Mouse (Mus musculus): ENCODE data around the gene Hspa5.
"Not testable (repeated sequence)": the region's sequence is repeated elsewhere in the genome, so short reads cannot be mapped to it uniquely, and the experiment has no call there.

The Hspa5 gene

DNA sequence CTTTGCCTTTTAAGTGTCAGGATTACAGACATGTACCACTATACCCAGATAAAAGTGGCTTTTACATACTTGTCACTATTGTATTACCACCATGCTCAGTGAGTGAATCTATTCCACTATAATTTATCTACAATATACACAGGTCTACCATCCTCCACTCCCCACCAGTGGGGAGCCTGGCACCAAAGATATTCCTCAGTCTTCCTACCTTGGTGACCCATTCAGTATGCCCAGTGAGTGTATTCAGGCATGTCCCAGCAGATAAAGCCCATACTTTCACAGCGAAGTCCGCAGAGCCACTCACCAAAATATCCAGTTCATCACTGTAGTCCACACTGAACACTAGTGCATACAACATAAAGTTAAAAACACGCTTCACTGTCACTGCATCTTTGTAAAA lies 39.0 kb downstream of the Hspa5 start:
- DNase-seq, result no peak

DNA sequence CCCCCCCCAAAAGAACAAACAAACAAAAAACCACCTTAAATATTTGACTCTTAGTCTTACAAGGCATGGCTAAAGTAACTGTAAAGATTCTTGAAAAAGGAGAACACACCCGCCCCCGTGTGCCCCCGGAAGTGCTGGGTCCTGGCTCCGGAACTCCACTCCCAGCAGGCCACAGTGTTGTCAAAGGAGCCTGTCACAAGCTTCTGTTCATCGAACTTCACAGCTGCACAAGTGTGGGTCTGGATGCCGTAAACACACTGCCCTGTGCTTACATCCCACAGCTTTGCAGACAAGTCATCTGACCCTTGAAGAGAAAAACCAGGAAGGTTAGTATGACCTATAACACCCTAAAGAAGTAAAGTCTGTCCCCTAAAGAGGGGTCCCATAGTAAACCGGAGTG lies 40.9 kb downstream of the Hspa5 start:
- no peak for DNase-seq

DNA sequence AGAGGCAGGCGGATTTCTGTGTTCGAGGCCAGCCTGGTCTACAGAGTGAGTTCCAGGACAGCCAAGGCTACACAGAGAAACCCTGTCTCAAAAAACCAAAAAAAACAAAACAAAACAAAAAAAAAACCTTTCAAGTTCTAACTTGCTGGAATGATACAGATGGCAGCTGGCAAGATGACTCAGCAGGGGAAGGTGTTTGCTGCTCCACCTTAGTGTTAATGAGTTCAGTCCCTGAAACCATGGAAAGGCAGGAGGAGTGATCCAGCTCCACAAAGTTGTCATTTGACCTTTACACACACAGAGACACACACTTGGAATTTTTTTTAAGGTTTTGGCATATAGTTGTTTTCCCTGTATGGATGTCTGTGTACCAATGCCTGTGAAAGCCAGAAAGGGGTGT lies 44.1 kb downstream of the Hspa5 start:
- not testable (repeated sequence) for DNase-seq

DNA sequence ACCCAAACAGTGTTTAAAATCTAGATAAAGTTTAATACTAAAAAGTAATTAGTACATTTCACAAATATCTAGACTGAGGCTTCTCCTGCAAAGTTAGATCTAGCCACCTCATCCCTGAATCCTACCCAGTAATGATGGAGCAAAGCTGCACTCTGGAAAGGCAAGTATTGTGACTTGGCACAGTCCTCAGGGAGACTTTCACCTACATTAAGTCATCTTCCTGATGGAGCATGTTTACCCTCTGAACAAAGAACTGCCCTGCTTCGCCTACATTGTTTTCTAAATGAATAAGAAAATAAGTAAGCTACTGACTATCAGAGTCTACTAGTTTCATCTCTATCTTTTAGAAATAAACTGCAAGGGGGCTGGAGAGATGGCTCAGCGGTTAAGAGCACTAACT lies 46.7 kb downstream of the Hspa5 start:
- DNase-seq, result no peak

DNA sequence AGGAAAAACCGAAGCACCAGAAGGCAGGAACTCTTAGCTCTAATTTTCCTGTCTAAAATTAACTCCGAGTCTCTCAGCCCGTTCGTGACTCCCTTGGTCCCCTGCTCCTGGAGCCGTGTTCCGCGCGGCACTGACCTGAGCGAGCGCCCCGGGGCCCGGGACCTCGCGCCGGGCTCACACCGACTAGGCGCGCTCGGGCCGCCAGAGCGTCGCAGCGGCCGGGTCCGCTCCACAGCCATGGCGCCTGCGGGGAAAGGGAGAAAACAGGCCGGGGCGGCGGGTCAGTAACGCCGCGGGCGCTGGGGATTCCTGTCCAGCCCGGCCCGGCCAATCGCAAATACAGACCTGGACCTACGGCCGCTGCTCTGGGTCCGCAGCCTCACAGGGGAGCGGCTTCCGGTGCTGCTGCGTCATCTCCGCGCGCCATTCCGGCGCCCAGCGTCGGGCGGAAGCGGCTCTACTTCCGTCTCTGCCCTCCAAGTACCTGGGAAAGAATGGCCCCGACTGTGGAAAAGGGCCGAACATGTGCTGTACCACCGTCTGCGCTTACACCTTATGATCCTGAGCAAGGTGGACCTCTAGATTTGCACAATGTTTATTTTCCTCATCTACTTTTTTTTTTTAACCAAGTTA lies 54.2 kb downstream of the Hspa5 start, which contains the start of gene Fbxw2:
Fbxw2 (minus strand) TSS at position 485 of the 633 bp plus-strand sequence.
- DNase-seq, result peak; percentile 92

DNA sequence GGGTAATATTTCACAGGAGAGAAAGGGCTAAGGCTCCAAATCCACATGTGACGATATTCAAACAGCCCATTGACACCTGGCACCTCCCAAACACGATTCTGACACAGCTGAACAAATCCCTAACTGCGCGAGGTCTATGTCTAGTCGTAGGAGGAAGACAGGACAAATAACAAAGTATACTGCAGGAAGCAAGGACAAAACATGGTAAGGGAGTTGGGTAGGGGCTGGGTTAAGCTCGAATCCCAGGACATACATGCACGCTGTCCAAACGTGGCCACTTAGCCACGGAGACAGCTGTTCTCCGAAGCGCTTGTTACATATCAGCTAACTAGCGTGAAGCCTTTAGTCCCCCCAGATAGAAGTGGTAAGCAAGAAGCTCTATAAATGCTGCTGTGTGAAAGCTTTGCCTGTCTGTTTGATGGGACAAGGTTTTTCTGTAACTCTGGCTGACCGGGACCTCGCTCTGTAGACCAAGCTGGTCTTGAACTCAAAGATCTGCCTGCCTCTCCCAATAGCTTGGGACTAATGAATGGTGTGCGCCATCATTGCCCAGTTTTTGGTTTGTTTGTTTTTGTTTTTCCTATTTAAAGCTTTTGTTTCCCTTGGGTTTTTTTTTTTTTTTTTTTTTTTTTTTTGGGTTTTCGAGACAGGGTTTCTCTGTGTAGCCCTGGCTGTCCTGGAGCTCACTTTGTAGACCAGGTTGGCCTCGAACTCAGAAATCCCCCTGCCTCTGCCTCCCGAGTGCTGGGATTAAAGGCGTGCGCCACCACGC lies 54.9 kb downstream of the Hspa5 start:
- DNase-seq, result no peak

Measured in right cerebral cortex, postnatal 14 days (tissue).